Mouse (Mus musculus): ENCODE results near the gene Itga9. TPM values are rescaled to one million over a fixed set of nuclear protein-coding genes. Genes with fewer than 3 reads are reported as not detected.
A peak's percentile ranks its signal among the peaks of the same experiment; 100 is the strongest.

Itga9 gene
- polyA plus RNA-seq (2015; fragmentation: Nextera tagmentation; extraction: Ambion mirVana), result 2.6 and 5.8 TPM in 2 replicates

DNA sequence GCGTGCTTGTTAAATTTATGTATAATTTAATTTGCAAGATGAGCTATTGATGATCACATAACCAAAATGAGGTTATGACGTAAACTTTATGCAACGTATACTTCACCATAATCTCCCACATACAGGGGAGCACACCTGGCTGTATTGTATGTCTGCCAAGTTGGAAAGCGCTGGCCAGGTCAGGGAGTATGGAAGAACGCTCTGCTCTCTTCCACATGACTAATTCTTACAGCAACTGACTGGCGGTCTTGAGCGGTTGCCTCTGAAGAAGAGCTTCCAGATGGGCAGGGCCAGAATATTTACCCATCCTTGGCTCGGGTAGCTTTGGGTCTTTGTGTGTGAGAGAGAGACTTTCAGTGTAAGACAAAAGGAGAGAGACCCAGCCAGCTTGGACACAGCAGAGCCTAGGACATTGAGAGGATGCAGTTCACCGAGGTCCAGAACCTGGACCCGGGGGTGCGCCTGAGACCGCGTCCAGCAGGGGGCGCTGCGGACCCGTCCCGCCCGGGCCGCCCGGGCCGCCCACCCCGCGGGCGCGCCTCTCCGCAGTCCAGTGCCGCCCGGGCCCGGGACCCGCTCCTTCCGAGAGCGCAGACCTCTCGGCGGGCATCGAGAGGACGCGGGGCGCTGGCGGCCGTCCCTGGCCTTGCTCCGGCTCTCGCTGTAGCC lies at the start of gene Itga9:
Gene Itga9, plus strand, starts transcription at position 543 of the 669 bp plus-strand sequence.
- WGBS, result 12% methylated on average over 40 of the region's 42 CpGs
- Histone ChIP-seq H3K4me3 (replicated peaks) (peak within 1 kb of the TSS; percentile 70), H3K36me3 (no peaks in the 10 kb centered on the region), H3K27me3 (replicated peaks) (peaks cover 35% of the 10 kb centered on the region), H3K9ac (replicated peaks) (peak within 1 kb of the TSS; percentile 76), H3K4me2 (peak within 1 kb of the TSS; percentile 97), H3K4me1 (peaks cover 23% of the 10 kb centered on the region), H3K27ac (replicated peaks) (0 out of 2 replicates have a peak within 1 kb of the TSS, but pooled peaks have one; percentile 13), H3K9me3 (replicated peaks) (no peaks in the 10 kb centered on the region)
- ATAC-seq (ENCODE audit: low FRiP score), result peak; percentile 80

DNA sequence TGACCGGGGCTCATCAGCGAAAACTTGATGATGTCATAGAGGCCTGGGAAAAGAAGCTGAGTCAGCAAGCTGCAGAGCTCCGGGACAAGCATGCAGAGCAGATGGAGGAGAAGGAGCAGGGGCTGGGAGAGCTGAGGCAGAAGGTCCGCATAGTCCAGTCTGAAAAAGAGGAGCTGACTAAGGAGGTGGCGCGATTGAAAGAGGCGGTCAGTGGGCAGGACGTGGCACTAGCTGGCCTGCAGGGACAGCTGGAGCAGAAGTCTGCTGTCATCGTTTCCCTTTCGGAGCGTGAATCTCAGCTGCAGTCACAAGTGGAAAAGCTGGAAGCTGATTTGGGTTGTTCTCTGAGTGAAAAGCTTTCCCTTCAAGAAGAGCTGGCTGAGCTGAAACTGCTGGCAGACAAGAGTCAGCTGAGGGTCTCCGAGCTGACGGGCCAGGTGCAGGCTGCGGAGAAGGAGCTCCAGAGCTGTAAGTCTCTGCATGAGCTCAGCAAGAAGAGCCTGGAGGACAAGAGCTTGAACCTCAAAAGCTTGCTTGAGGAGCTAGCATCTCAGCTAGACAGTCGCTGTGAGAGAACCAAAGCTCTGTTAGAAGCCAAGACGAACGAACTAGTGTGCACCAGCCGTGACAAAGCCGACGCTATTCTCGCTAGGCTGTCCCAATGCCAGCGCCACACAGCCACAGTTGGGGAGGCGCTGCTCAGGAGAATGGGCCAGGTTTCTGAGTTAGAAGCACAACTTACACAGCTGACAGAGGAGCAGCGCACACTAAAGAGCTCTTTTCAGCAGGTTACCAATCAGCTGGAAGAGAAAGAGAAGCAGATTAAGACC lies 49.3 kb upstream of the Itga9 start:
- Histone ChIP-seq H3K4me2 (no peak overlapping the region), H3K27me3 (replicated peaks) (no peaks in the 10 kb centered on the region), H3K4me3 (replicated peaks) (no peak overlapping the region), H3K9ac (replicated peaks) (no peak overlapping the region), H3K27ac (replicated peaks) (no peak overlapping the region), H3K9me3 (replicated peaks) (no peaks in the 10 kb centered on the region), H3K4me1 (no peaks in the 10 kb centered on the region), H3K36me3 (peaks cover 76% of the 10 kb centered on the region)
- no peak for ATAC-seq (ENCODE audit: low FRiP score)
- 81% methylated on average over 24 of the region's 24 CpGs for WGBS

DNA sequence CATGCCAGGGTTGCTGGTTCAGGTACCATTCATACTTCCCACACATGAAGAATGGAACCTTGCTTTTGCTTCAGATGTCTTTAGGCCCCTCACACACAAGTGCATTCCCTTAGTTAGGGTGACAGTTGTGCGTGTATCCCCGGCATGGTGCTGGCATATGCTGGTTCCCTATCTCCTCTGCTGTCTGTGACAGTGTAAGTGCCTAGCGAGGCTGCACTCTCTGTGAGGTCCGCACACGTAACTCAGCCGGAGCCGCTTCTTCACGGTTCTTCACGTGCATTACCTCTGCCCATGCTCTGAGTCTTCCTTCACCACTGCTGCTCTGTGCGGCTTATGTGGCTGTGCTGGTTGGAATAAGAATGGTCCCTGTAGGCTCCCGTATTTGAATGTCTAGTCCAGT lies 43.1 kb upstream of the Itga9 start:
- H3K9me3 ChIP-seq (replicated peaks), result no peaks in the 10 kb centered on the region

DNA sequence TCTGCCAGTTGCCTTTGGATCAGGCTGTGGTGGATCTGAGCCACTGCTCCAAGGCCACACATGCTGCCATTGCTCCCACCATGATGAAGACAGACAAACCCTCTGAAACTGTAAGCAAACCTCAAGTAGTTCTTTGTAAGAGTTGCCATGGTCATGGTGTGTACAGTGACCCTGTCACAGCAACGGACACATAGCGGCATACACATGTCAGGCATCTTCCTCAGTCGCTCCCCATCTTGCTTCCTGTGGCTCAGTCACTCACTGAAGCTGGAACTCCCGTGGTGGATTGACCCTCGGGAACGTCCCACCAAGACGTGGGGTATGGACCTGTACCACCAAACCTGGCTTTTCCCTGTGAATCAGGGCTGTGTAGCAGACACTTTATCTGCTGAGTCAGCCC lies 42.6 kb upstream of the Itga9 start:
- H3K4me2 ChIP-seq, result no peak overlapping the region
- 97% methylated on average over 7 of the region's 7 CpGs for WGBS

More for the DNA sequence above, 43.1 kb upstream of the Itga9 start:
- no peak overlapping the region for H3K27ac ChIP-seq (replicated peaks)
- no peaks in the 10 kb centered on the region for H3K4me1 ChIP-seq
- WGBS, result 96% methylated on average over 11 of the region's 11 CpGs
- no peak overlapping the region for H3K4me2 ChIP-seq
- no peaks in the 10 kb centered on the region for H3K27me3 ChIP-seq (replicated peaks)
- peaks cover 90% of the 10 kb centered on the region for H3K36me3 ChIP-seq
- H3K9ac ChIP-seq (replicated peaks), result no peak overlapping the region
- H3K4me3 ChIP-seq (replicated peaks), result no peak overlapping the region
- ATAC-seq (ENCODE audit: low FRiP score), result no peak

DNA sequence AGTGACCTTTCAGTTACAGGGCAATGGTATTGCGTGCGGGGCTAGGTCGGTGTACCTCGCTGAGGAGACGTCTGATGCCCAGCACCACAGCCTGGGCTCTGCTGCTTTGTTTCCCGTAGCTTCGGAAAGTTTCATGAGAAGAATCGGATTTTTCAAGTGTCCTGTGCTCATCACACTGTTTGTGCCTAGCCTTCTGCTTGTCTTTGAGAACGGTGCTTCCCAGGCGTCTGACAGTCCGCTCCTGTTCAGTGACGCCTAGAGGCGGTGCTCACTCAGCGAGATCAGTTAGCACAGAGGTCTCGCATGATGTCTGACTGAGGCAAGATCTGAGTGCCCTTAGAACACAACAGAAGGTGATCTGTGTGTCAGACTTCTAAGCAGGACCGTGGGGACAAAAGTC lies 41.8 kb upstream of the Itga9 start:
- ATAC-seq (ENCODE audit: low FRiP score), result no peak
- no peak overlapping the region for H3K4me3 ChIP-seq (replicated peaks)

More for the DNA sequence above, 42.6 kb upstream of the Itga9 start:
- Histone ChIP-seq H3K9ac (replicated peaks) (no peak overlapping the region), H3K9me3 (replicated peaks) (no peaks in the 10 kb centered on the region), H3K36me3 (peaks cover 86% of the 10 kb centered on the region), H3K4me3 (replicated peaks) (no peak overlapping the region), H3K4me1 (no peaks in the 10 kb centered on the region), H3K27me3 (replicated peaks) (no peaks in the 10 kb centered on the region), H3K27ac (replicated peaks) (no peak overlapping the region)
- no peak for ATAC-seq (ENCODE audit: low FRiP score)

DNA sequence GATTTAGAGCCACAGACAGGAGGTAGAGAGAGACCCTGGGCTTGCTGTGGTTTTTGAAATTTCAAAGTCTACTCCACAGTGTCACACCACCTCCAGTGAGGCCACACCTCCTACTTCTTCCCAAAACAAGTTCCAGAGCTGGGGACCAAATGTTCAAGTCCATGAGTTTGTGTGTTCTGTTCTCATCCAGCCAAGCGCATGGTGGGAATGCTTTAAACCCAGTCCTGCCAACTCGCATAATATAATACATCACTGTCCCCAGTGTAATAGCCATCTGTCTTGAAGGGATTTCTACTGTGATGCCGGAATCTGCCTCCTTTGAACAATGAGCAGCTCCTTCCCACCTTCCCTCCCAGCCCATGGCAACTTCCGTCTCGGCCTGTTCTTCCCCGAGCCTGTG lies 37.2 kb upstream of the Itga9 start:
- no peaks in the 10 kb centered on the region for H3K4me1 ChIP-seq
- no peak overlapping the region for H3K27ac ChIP-seq (replicated peaks)
- peaks cover 81% of the 10 kb centered on the region for H3K36me3 ChIP-seq
- H3K4me2 ChIP-seq, result no peak overlapping the region
- no peaks in the 10 kb centered on the region for H3K27me3 ChIP-seq (replicated peaks)
- H3K9ac ChIP-seq (replicated peaks), result no peak overlapping the region
- H3K4me3 ChIP-seq (replicated peaks), result no peak overlapping the region
- no peaks in the 10 kb centered on the region for H3K9me3 ChIP-seq (replicated peaks)
- no peak for ATAC-seq (ENCODE audit: low FRiP score)
- 76% methylated on average over 6 of the region's 6 CpGs for WGBS

More for the DNA sequence above, 41.8 kb upstream of the Itga9 start:
- no peaks in the 10 kb centered on the region for H3K9me3 ChIP-seq (replicated peaks)
- H3K4me2 ChIP-seq, result no peak overlapping the region
- H3K27ac ChIP-seq (replicated peaks), result no peak overlapping the region
- peaks cover 86% of the 10 kb centered on the region for H3K36me3 ChIP-seq
- no peak overlapping the region for H3K9ac ChIP-seq (replicated peaks)
- H3K4me1 ChIP-seq, result no peaks in the 10 kb centered on the region
- WGBS, result 93% methylated on average over 16 of the region's 16 CpGs
- no peaks in the 10 kb centered on the region for H3K27me3 ChIP-seq (replicated peaks)

DNA sequence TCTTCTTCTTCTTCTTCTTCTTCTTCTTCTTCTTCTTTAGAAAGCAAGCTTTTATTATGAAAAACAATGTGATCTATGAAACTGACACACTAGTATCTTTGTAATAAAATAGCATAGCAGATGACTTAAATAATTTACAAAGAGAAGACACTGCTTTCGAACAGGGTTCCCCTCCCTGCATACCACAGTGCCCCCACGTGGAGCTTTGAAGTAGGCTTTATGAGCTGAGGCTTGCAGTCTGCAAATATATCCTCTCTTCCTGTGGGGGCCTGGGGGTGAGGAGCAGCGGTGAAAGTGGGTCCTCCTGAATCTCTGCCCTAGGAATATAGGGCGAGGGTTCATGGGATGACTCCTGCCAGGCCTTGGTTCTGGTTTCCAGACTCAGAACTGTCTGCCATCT lies 35.6 kb upstream of the Itga9 start:
- H3K36me3 ChIP-seq, result peaks cover 75% of the 10 kb centered on the region
- H3K9me3 ChIP-seq (replicated peaks), result no peaks in the 10 kb centered on the region
- no peaks in the 10 kb centered on the region for H3K27me3 ChIP-seq (replicated peaks)
- 86% methylated on average over 4 of the region's 4 CpGs for WGBS
- no peaks in the 10 kb centered on the region for H3K4me1 ChIP-seq
- no peak overlapping the region for H3K4me3 ChIP-seq (replicated peaks)
- no peak for ATAC-seq (ENCODE audit: low FRiP score)
- H3K4me2 ChIP-seq, result no peak overlapping the region
- H3K27ac ChIP-seq (replicated peaks), result no peak overlapping the region
- H3K9ac ChIP-seq (replicated peaks), result no peak overlapping the region

DNA sequence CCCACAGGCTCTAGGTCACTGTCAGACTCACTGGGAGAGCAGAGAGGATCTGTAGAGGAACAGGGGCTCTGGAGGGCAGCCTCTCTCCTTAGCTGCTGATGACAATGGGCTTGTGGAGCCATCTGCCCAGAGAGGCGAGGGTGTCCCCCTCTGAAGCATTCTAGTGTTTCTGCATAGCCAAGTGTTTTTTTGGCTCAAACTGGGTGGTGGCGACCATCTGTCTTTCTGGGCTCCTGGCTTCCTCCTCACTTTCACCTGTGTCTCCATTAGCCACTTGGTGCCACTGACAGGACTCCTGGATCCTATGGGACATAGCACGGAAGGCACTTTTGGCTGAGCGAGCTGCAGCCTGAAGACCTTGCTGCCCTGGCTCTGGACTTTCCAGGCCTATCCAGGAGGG lies 34.8 kb upstream of the Itga9 start:
- Histone ChIP-seq H3K4me1 (no peaks in the 10 kb centered on the region), H3K27me3 (replicated peaks) (no peaks in the 10 kb centered on the region), H3K4me2 (no peak overlapping the region), H3K9me3 (replicated peaks) (no peaks in the 10 kb centered on the region), H3K9ac (replicated peaks) (no peak overlapping the region), H3K27ac (replicated peaks) (no peak overlapping the region), H3K4me3 (replicated peaks) (no peak overlapping the region), H3K36me3 (peaks cover 73% of the 10 kb centered on the region)
- 96% methylated on average over 4 of the region's 4 CpGs for WGBS
- ATAC-seq (ENCODE audit: low FRiP score), result no peak

DNA sequence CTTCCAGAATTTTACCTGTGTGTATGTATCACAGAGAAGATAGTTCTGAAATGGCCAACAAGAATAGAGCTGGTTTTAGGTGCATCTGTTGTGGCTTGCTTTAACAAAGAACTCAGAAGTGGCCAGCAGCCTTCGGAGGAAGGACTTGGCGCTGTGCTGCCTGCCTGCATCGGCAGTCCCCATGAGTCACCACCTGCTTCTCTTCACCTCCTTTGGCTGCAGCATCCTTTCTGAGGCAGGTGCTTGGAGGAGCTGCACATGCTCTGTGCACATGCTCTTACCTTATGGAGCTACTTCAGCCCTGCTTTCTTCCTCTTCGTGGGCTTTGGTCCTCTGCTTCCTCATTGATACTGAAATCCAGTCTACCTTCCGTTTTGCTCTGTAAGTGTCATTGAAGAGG lies 31.6 kb upstream of the Itga9 start:
- no peaks in the 10 kb centered on the region for H3K27me3 ChIP-seq (replicated peaks)
- peaks cover 56% of the 10 kb centered on the region for H3K36me3 ChIP-seq
- no peaks in the 10 kb centered on the region for H3K9me3 ChIP-seq (replicated peaks)
- H3K27ac ChIP-seq (replicated peaks), result no peak overlapping the region
- no peak for ATAC-seq (ENCODE audit: low FRiP score)
- H3K9ac ChIP-seq (replicated peaks), result no peak overlapping the region
- WGBS, result 95% methylated on average over 5 of the region's 5 CpGs
- H3K4me2 ChIP-seq, result no peak overlapping the region
- H3K4me3 ChIP-seq (replicated peaks), result no peak overlapping the region
- H3K4me1 ChIP-seq, result no peaks in the 10 kb centered on the region

DNA sequence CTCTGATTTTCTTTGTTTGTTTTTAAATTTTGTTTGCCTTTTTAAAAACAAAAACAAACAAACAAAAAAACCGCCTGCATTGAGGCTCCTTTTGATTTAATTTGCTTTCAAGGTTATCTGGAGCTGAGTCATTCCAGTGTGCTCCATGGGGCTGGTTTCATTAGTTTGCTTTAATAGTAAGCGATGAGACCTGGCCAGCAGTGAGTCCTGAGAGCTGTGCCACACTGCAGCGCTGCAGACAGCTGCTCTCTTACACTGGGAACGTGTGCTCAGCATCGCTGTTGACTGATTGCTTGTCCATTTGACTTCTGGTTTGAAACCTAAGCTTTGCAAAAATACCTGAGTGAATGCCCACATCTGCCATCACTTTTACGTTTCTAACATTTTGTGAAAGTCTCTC lies 26.1 kb upstream of the Itga9 start:
- Histone ChIP-seq H3K4me2 (no peak overlapping the region), H3K4me1 (no peaks in the 10 kb centered on the region), H3K9ac (replicated peaks) (no peak overlapping the region), H3K27ac (replicated peaks) (no peak overlapping the region), H3K36me3 (peaks cover 43% of the 10 kb centered on the region), H3K4me3 (replicated peaks) (no peak overlapping the region), H3K27me3 (replicated peaks) (no peaks in the 10 kb centered on the region), H3K9me3 (replicated peaks) (no peaks in the 10 kb centered on the region)
- no peak for ATAC-seq (ENCODE audit: low FRiP score)
- 75% methylated on average over 6 of the region's 6 CpGs for WGBS

DNA sequence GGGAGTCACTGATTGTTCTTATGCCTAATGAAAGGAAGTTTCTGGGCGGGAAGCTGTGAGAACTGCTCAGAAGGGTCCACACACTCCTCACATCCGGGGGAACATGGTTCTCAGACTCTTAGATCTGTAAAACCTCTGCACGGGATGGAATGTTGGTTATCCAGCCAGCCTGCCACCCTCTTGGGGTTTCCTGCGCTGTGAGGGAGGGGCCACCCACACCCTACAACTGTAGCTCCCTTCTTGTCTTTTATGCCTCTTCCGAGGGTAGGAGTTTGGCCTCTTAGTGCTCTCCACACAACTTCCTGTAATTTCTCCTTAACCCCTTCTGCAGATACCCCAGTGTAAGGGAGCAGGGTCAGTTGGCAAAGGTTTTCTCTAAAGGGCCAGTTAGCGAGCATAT lies 23.7 kb upstream of the Itga9 start:
- Histone ChIP-seq H3K27ac (replicated peaks) (no peak overlapping the region), H3K27me3 (replicated peaks) (no peaks in the 10 kb centered on the region), H3K9ac (replicated peaks) (no peak overlapping the region), H3K4me1 (no peaks in the 10 kb centered on the region), H3K9me3 (replicated peaks) (no peaks in the 10 kb centered on the region), H3K4me3 (replicated peaks) (no peak overlapping the region), H3K4me2 (no peak overlapping the region), H3K36me3 (peaks cover 29% of the 10 kb centered on the region)
- no peak for ATAC-seq (ENCODE audit: low FRiP score)
- WGBS, result 81% methylated on average over 6 of the region's 6 CpGs

DNA sequence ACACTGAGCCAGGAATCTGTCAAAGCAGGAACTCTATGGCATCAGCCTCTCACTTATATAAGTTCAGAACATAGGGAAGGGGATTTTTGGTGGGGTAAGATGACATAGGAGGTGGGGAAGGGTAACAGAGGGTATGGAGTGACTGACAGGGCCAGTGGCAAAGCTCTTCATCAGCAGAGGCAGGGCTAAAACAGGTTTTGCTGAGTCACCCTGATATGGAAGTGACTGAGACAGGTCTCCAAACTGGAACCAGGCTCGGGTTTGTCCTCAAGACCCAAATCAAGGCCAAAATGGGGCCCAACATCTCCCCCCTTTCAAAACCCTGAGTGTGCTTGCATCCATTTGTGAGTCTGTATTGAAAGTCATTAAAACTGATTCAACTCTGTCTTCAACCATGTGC lies 21.7 kb upstream of the Itga9 start:
- Histone ChIP-seq H3K36me3 (peaks cover 29% of the 10 kb centered on the region), H3K9ac (replicated peaks) (no peak overlapping the region), H3K4me3 (replicated peaks) (no peak overlapping the region), H3K27ac (replicated peaks) (no peak overlapping the region), H3K4me1 (peaks cover under 1% of the 10 kb centered on the region; the same call in 1 of the 2 replicates), H3K9me3 (replicated peaks) (no peaks in the 10 kb centered on the region), H3K27me3 (replicated peaks) (no peaks in the 10 kb centered on the region), H3K4me2 (no peak overlapping the region)
- ATAC-seq (ENCODE audit: low FRiP score), result no peak
- 95% methylated on average over 1 of the region's 1 CpGs for WGBS
